In genomic region chr11:107529320-107529719, GRCm38 (mm10) we compare ENCODE assay signal across 8 mouse cellular contexts. TPM values are rescaled to one million over a fixed set of nuclear protein-coding genes. Genes with fewer than 3 reads are reported as not detected.
DNase-seq lines count a peak whose midpoint lies in the region; ATAC-seq lines count a peak whose summit lies in the region.

No protein-coding gene starts in this region.

- H3K27me3 ChIP-seq in heart, embryonic 11.5 days (ENCODE audit: control insufficient read depth, insufficient read depth, low read length), result no peaks in the 10 kb centered on the region
- no peaks in the 10 kb centered on the region for H3K27me3 ChIP-seq in forebrain, embryonic 11.5 days (ENCODE audit: control insufficient read depth, insufficient read depth, low read length)
- no peaks in the 10 kb centered on the region for H3K27me3 ChIP-seq in midbrain, embryonic 16.5 days (ENCODE audit: control insufficient read depth, insufficient read depth, low read depth, low read length)

- H3K27ac ChIP-seq in heart, embryonic 11.5 days (ENCODE audit: low read depth, low read length), result peak overlapping the region; percentile 62; the same call in 1 of the 2 replicates
- H3K27ac ChIP-seq in forebrain, embryonic 11.5 days (ENCODE audit: low read depth, low read length), result no peak overlapping the region
- H3K27ac ChIP-seq in midbrain, embryonic 16.5 days (ENCODE audit: low read length), result no peak overlapping the region

- peak; percentile 71 for ATAC-seq in heart, embryonic 11.5 days (replicated peaks; ENCODE audit: insufficient number of reproducible peaks, low FRiP score, low TSS enrichment)
- ATAC-seq in forebrain, embryonic 11.5 days (replicated peaks; ENCODE audit: low FRiP score), result no peak
- ATAC-seq in midbrain, embryonic 16.5 days, result no peak

- H3K36me3 ChIP-seq in heart, embryonic 11.5 days (ENCODE audit: control insufficient read depth, insufficient read depth, low read length), result no peaks in the 10 kb centered on the region
- H3K36me3 ChIP-seq in forebrain, embryonic 11.5 days (ENCODE audit: control insufficient read depth, insufficient read depth, low read length), result no peaks in the 10 kb centered on the region
- no peaks in the 10 kb centered on the region for H3K36me3 ChIP-seq in midbrain, embryonic 16.5 days (ENCODE audit: control insufficient read depth, insufficient read depth, low read length)

- no peaks in the 10 kb centered on the region for H3K4me1 ChIP-seq in heart, embryonic 11.5 days (ENCODE audit: control insufficient read depth, insufficient read depth, low read length)
- H3K4me1 ChIP-seq in forebrain, embryonic 11.5 days (replicated peaks; ENCODE audit: control insufficient read depth, insufficient read depth, low read length), result no peaks in the 10 kb centered on the region
- H3K4me1 ChIP-seq in midbrain, embryonic 16.5 days (ENCODE audit: control insufficient read depth, insufficient read depth, low read length), result no peaks in the 10 kb centered on the region

- H3K9ac ChIP-seq in heart, embryonic 11.5 days (ENCODE audit: low read depth, low read length), result 0 out of 2 replicates have a peak overlapping the region, but pooled peaks have one; percentile 5
- no peak overlapping the region for H3K9ac ChIP-seq in forebrain, embryonic 11.5 days (ENCODE audit: low read length)
- H3K9ac ChIP-seq in midbrain, embryonic 16.5 days (ENCODE audit: low read depth, low read length), result no peak overlapping the region

- DNase-seq in CD4-positive, CD25-positive, alpha-beta regulatory T cell, adult 2 months (ENCODE audit: low read depth, low spot score), result peak; percentile 69
- peak; percentile 59 for DNase-seq in ES-CJ7 (ENCODE audit: low read depth, low spot score)
- peak; percentile 60 to 65 for DNase-seq in kidney, postnatal 36 days
- DNase-seq in skeletal muscle tissue, adult 2 months (ENCODE audit: low read depth, low spot score), result peak; percentile 14
- no peak for DNase-seq in forebrain, embryonic 11.5 days (ENCODE audit: low spot score)
- no peak for DNase-seq in left cerebral cortex, adult 18-20 months (ENCODE audit: low spot score in 2 of 2)

- no peak overlapping the region for H3K4me3 ChIP-seq in heart, embryonic 11.5 days (ENCODE audit: low read depth, low read length)
- no peak overlapping the region for H3K4me3 ChIP-seq in forebrain, embryonic 11.5 days (ENCODE audit: low read depth, low read length)
- no peak overlapping the region for H3K4me3 ChIP-seq in midbrain, embryonic 16.5 days (ENCODE audit: low read depth, low read length)

- H3K4me2 ChIP-seq in heart, embryonic 11.5 days, result no peak overlapping the region
- no peak overlapping the region for H3K4me2 ChIP-seq in forebrain, embryonic 11.5 days (ENCODE audit: low read depth, low read length, severe bottlenecking)
- H3K4me2 ChIP-seq in midbrain, embryonic 16.5 days (ENCODE audit: low read length), result no peak overlapping the region

- 27% methylated on average over 8 of the region's 8 CpGs for WGBS in heart, embryonic 11.5 days (ENCODE audit: insufficient replicate concordance)
- 55% methylated on average over 8 of the region's 8 CpGs for WGBS in forebrain, embryonic 11.5 days
- WGBS in midbrain, embryonic 16.5 days, result 43% methylated on average over 8 of the region's 8 CpGs

- no peaks in the 10 kb centered on the region for H3K9me3 ChIP-seq in heart, embryonic 11.5 days (replicated peaks; ENCODE audit: control insufficient read depth, low read length)
- no peaks in the 10 kb centered on the region for H3K9me3 ChIP-seq in forebrain, embryonic 11.5 days (ENCODE audit: control insufficient read depth, low read length)
- H3K9me3 ChIP-seq in midbrain, embryonic 16.5 days (replicated peaks; ENCODE audit: control insufficient read depth, low read length, poor library complexity, severe bottlenecking), result no peaks in the 10 kb centered on the region

RNA-seq across cellular contexts. Expression of gene Helz, which starts 18.4 kb away (rescaled TPM):
- polyA plus RNA-seq in heart, embryonic 11.5 days (2014; fragmentation: Nextera tagmentation; extraction: Ambion mirVana), result 18.1 and 20.1 TPM in 2 replicates
- 25.4 and 27.4 TPM in 2 replicates for polyA plus RNA-seq in forebrain, embryonic 11.5 days (2014; fragmentation: Nextera tagmentation; extraction: Ambion mirVana)
- total RNA-seq in left cerebral cortex, adult 18-20 months (2021), result 10 to 100 TPM; 46.2 to 51.5 TPM
- polyA plus RNA-seq in midbrain, embryonic 16.5 days (2015; fragmentation: Nextera tagmentation; extraction: Ambion mirVana), result 16.6 and 18.3 TPM in 2 replicates

RNA-seq across cellular contexts. Expression of gene Psmd12, which starts 50.0 kb away (rescaled TPM):
- polyA plus RNA-seq in heart, embryonic 11.5 days (2014; fragmentation: Nextera tagmentation; extraction: Ambion mirVana), result 178 and 179 TPM in 2 replicates
- polyA plus RNA-seq in forebrain, embryonic 11.5 days (2014; fragmentation: Nextera tagmentation; extraction: Ambion mirVana), result 213 and 218 TPM in 2 replicates
- 10 to 100 TPM; 74.1 to 75.1 TPM for total RNA-seq in left cerebral cortex, adult 18-20 months (2021)
- polyA plus RNA-seq in midbrain, embryonic 16.5 days (2015; fragmentation: Nextera tagmentation; extraction: Ambion mirVana), result 155 and 156 TPM in 2 replicates

RNA-seq across cellular contexts. Expression of gene Pitpnc1, which starts 58.8 kb away (rescaled TPM):
- polyA plus RNA-seq in heart, embryonic 11.5 days (2014; fragmentation: Nextera tagmentation; extraction: Ambion mirVana), result 9.7 and 10.9 TPM in 2 replicates
- polyA plus RNA-seq in forebrain, embryonic 11.5 days (2014; fragmentation: Nextera tagmentation; extraction: Ambion mirVana), result 34.2 and 35.7 TPM in 2 replicates
- total RNA-seq in left cerebral cortex, adult 18-20 months (2021), result 10 to 100 TPM; 48.5 to 51.7 TPM
- 44.8 and 48.0 TPM in 2 replicates for polyA plus RNA-seq in midbrain, embryonic 16.5 days (2015; fragmentation: Nextera tagmentation; extraction: Ambion mirVana)

Comparison
In these comparisons a context has a peak if more than half of its experiments do, and no peak if none do; other contexts are left out.
1. DNase-seq: peak in CD4-positive, CD25-positive, alpha-beta regulatory T cell, adult 2 months (single experiment), ES-CJ7 (single experiment), kidney, postnatal 36 days (2 of 2) and skeletal muscle tissue, adult 2 months (single experiment); none in forebrain, embryonic 11.5 days (single experiment) and left cerebral cortex, adult 18-20 months (0 of 2).